Mouse (Mus musculus): Measurements from ENCODE around the gene Creg2. TPM values are rescaled to one million over a fixed set of nuclear protein-coding genes. Genes with fewer than 3 reads are reported as not detected.

The Creg2 gene
- polyA plus RNA-seq, 1 experiment = 0.16 TPM

DNA sequence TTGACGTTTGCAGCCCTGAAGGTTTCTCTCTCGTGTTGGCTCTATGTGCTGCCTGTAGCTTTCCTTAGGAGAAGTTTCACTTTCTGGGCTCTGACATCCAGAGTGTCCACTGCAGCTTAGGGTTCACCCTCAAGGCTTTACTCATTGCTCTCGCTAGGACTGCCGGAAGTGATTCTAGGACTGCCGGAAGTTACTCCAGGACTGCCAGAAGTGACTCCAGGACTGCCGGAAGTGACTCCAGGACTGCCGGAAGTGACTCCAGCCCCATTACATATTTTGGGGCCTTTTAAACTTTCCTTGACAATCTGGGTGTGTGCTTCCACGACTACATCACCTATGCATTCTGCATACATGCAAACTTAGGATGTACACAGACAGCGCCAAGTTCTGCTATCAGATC lies 22.7 kb downstream of the Creg2 start:
- no peaks in the 10 kb centered on the region for H3K36me3 ChIP-seq (ENCODE audit: control insufficient read depth, insufficient read depth, low read length)
- H3K4me1 ChIP-seq (replicated peaks; ENCODE audit: control insufficient read depth, insufficient read depth, low read length) = no peaks in the 10 kb centered on the region
- no peak for DNase-seq
- 91% methylated on average over 9 of the region's 9 CpGs for WGBS
- no peaks in the 10 kb centered on the region for H3K27me3 ChIP-seq (ENCODE audit: control insufficient read depth, insufficient read depth, low read length)
- H3K4me3 ChIP-seq (ENCODE audit: control insufficient read depth, insufficient read depth, low read length) = no peak overlapping the region
- no peak for TF ChIP-seq POLR2A (IDR thresholded peaks at IDR 0.05; ENCODE audit: control insufficient read depth, extremely low read depth, insufficient read depth, low read length, poor library complexity)
- no peak for TF ChIP-seq CTCF (IDR thresholded peaks at IDR 0.05; ENCODE audit: borderline replicate concordance, control insufficient read depth, extremely low read depth, insufficient read depth, low read length, poor library complexity)
- no peak overlapping the region for H3K27ac ChIP-seq (ENCODE audit: control insufficient read depth, insufficient read depth, low read length)

DNA sequence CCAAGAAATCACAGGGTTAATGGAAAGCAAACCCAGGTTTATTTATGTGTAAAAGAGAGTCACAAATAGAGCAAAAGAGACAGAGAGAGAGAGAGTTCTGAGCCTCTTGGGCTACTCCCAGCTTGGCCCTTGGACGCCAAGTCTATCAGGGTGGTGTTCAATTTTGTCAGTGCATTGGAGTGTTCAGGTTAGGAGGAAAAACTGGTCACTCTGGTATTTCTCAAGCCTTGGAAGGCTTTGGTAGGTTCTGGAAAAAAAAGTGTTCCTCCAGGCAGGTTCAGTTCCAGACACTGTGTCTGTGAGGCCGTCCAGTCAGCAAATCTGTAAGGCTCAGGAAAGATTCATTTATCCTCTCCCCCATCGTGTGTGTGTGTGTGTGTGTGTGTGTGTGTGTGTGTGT lies 25.8 kb downstream of the Creg2 start:
- 77% methylated on average over 3 of the region's 3 CpGs for WGBS
- Histone ChIP-seq H3K36me3 (ENCODE audit: control insufficient read depth, insufficient read depth, low read length) (no peaks in the 10 kb centered on the region), H3K27ac (ENCODE audit: control insufficient read depth, insufficient read depth, low read length) (no peak overlapping the region), H3K27me3 (ENCODE audit: control insufficient read depth, insufficient read depth, low read length) (no peaks in the 10 kb centered on the region), H3K4me3 (ENCODE audit: control insufficient read depth, insufficient read depth, low read length) (no peak overlapping the region), H3K4me1 (replicated peaks; ENCODE audit: control insufficient read depth, insufficient read depth, low read length) (no peaks in the 10 kb centered on the region)
- TF ChIP-seq CTCF (IDR thresholded peaks at IDR 0.05; ENCODE audit: borderline replicate concordance, control insufficient read depth, extremely low read depth, insufficient read depth, low read length, poor library complexity) = no peak
- no peak for TF ChIP-seq POLR2A (IDR thresholded peaks at IDR 0.05; ENCODE audit: control insufficient read depth, extremely low read depth, insufficient read depth, low read length, poor library complexity)
- no peak for DNase-seq

DNA sequence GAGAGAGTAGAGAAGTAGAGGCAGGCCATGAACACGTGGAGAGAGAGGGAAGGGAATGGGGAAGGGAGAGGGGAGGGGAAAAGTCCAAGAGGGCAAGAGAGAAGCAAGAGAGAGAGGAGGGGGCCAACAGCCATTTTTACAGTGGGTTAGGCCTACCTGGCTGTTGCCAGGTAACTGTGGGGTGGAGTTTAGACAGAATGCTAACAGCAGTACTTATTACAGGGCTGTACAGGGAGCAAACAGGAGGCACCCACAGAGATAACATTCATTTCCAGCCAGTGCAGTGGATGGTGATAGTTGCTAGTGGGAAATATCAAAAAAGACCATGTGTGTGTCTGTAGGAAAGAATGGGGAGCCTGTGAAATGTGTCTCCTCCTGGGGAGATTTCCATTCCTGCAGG lies 27.5 kb downstream of the Creg2 start:
- 81% methylated on average over 1 of the region's 1 CpGs for WGBS
- Histone ChIP-seq H3K27ac (ENCODE audit: control insufficient read depth, insufficient read depth, low read length) (no peak overlapping the region), H3K27me3 (ENCODE audit: control insufficient read depth, insufficient read depth, low read length) (no peaks in the 10 kb centered on the region), H3K4me3 (ENCODE audit: control insufficient read depth, insufficient read depth, low read length) (no peak overlapping the region), H3K4me1 (replicated peaks; ENCODE audit: control insufficient read depth, insufficient read depth, low read length) (no peaks in the 10 kb centered on the region), H3K36me3 (ENCODE audit: control insufficient read depth, insufficient read depth, low read length) (no peaks in the 10 kb centered on the region)
- TF ChIP-seq CTCF (IDR thresholded peaks at IDR 0.05; ENCODE audit: borderline replicate concordance, control insufficient read depth, extremely low read depth, insufficient read depth, low read length, poor library complexity) (no peak), POLR2A (IDR thresholded peaks at IDR 0.05; ENCODE audit: control insufficient read depth, extremely low read depth, insufficient read depth, low read length, poor library complexity) (no peak)
- no peak for DNase-seq

DNA sequence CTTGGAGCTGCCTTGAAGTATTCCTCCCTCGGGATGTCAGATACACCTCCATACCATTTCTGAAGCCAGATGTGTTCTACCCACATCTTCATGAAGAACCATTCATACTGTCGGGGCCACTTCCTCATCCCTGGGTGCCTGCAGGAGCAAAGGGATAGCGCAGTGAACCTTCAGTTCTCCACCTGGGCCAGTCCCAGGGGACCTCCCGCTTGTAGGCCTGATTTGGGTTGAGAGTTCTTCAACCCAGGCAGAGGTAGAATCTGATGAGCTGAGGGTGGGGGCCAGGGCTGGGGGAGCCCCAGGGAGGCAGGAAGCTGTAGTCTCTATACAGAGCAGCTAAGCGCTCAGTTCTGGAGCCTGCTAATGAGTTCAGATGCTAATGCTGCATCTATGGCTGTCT lies 28.2 kb downstream of the Creg2 start:
- no peak overlapping the region for H3K4me3 ChIP-seq (ENCODE audit: control insufficient read depth, insufficient read depth, low read length)
- no peaks in the 10 kb centered on the region for H3K36me3 ChIP-seq (ENCODE audit: control insufficient read depth, insufficient read depth, low read length)
- DNase-seq = no peak
- no peak overlapping the region for H3K27ac ChIP-seq (ENCODE audit: control insufficient read depth, insufficient read depth, low read length)
- WGBS = 95% methylated on average over 5 of the region's 5 CpGs
- H3K27me3 ChIP-seq (ENCODE audit: control insufficient read depth, insufficient read depth, low read length) = no peaks in the 10 kb centered on the region
- H3K4me1 ChIP-seq (replicated peaks; ENCODE audit: control insufficient read depth, insufficient read depth, low read length) = no peaks in the 10 kb centered on the region
- no peak for TF ChIP-seq POLR2A (IDR thresholded peaks at IDR 0.05; ENCODE audit: control insufficient read depth, extremely low read depth, insufficient read depth, low read length, poor library complexity)
- no peak for TF ChIP-seq CTCF (IDR thresholded peaks at IDR 0.05; ENCODE audit: borderline replicate concordance, control insufficient read depth, extremely low read depth, insufficient read depth, low read length, poor library complexity)

DNA sequence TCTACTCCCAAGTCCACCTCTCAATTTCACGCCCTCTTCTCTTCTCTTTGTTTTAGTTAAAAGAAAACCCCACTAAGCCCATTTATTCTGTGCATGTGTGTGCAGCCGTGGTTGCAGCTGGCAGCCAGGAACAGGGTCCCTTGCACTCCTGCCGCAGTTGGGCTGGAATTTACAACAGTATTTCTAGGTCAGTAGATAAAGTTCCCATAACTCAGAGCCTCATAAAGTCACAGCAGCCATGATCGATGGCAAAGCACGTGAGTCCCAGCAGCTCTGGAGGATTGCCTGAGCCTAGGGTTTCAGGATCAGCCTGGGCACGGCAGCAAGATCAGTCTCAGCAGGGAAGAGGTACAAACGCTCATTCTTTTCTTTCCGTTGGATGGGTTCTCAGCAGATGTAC lies 32.8 kb downstream of the Creg2 start:
- DNase-seq = no peak
- TF ChIP-seq POLR2A (IDR thresholded peaks at IDR 0.05; ENCODE audit: control insufficient read depth, extremely low read depth, insufficient read depth, low read length, poor library complexity) = no peak
- no peak for TF ChIP-seq CTCF (IDR thresholded peaks at IDR 0.05; ENCODE audit: borderline replicate concordance, control insufficient read depth, extremely low read depth, insufficient read depth, low read length, poor library complexity)
- H3K4me3 ChIP-seq (ENCODE audit: control insufficient read depth, insufficient read depth, low read length) = no peak overlapping the region
- H3K36me3 ChIP-seq (ENCODE audit: control insufficient read depth, insufficient read depth, low read length) = no peaks in the 10 kb centered on the region
- no peak overlapping the region for H3K27ac ChIP-seq (ENCODE audit: control insufficient read depth, insufficient read depth, low read length)
- H3K27me3 ChIP-seq (ENCODE audit: control insufficient read depth, insufficient read depth, low read length) = no peaks in the 10 kb centered on the region
- 91% methylated on average over 8 of the region's 8 CpGs for WGBS
- peaks cover 4% of the 10 kb centered on the region; the same call in 1 of the 2 replicates for H3K4me1 ChIP-seq (replicated peaks; ENCODE audit: control insufficient read depth, insufficient read depth, low read length)

DNA sequence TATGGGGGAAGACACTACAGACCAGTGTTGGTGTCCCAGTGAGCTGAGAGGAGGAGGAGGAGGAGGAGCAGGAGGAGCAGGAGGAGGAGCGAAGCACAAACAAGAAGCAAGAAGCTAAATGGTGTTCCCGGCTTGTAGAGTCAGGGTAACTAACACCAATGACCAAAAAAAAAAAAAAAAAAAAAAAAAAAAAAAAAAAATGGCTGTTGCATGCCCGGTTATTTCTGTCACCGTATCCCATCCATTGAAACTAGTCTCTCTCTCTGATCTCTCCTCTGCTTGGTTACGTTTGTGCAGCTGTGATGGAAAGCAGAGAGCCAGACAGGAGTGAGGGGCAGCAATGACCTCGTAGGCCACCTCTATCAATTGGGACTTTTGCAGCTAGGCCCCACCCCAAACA lies 35.7 kb downstream of the Creg2 start:
- TF ChIP-seq POLR2A (IDR thresholded peaks at IDR 0.05; ENCODE audit: control insufficient read depth, extremely low read depth, insufficient read depth, low read length, poor library complexity) (no peak), CTCF (IDR thresholded peaks at IDR 0.05; ENCODE audit: borderline replicate concordance, control insufficient read depth, extremely low read depth, insufficient read depth, low read length, poor library complexity) (no peak)
- no peaks in the 10 kb centered on the region for H3K36me3 ChIP-seq (ENCODE audit: control insufficient read depth, insufficient read depth, low read length)
- H3K27ac ChIP-seq (ENCODE audit: control insufficient read depth, insufficient read depth, low read length) = no peak overlapping the region
- H3K4me1 ChIP-seq (replicated peaks; ENCODE audit: control insufficient read depth, insufficient read depth, low read length) = peaks cover 4% of the 10 kb centered on the region; the same call in 1 of the 2 replicates
- H3K4me3 ChIP-seq (ENCODE audit: control insufficient read depth, insufficient read depth, low read length) = no peak overlapping the region
- 85% methylated on average over 6 of the region's 6 CpGs for WGBS
- no peaks in the 10 kb centered on the region for H3K27me3 ChIP-seq (ENCODE audit: control insufficient read depth, insufficient read depth, low read length)
- no peak for DNase-seq
